Mouse (Mus musculus): ENCODE data around the gene Marco. TPM values are rescaled to one million over a fixed set of nuclear protein-coding genes. Genes with fewer than 3 reads are reported as not detected.
A peak's percentile ranks its signal among the peaks of the same experiment; 100 is the strongest.

Marco gene
- total and polyA plus RNA-seq, 3 experiments, result not detected

DNA sequence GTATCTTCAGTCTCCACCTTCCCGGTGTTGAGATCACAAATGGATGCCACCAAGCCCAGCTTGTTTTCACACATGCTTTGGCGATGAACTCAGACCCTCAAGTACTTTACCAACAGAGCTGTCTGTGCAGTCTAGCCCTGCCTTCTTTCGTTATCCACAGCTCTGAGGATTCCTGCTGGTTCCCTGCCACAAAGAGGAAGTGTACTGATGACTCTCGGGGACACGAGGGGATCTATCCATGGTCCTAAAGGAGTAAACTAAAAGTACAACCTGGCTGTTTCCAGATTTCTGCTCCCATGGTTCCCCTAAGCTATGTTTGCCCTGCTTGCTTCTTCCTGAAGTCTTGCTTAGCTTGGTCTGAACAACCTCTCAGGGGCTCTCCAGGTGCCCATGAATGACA lies 23.9 kb downstream of the Marco start:
- H3K36me3 ChIP-seq (ENCODE audit: control insufficient read depth in 1 of 2, insufficient read depth in 2 of 2, low read length in 2 of 2), result no peaks in the 10 kb centered on the region
- H3K4me3 ChIP-seq (ENCODE audit: control insufficient read depth in 1 of 2, insufficient read depth in 1 of 2, low read depth in 2 of 2, low read length in 2 of 2), result no peak overlapping the region
- no peaks in the 10 kb centered on the region for H3K27me3 ChIP-seq (ENCODE audit: control insufficient read depth in 1 of 2, insufficient read depth in 2 of 2, low read length in 2 of 2)
- H3K9me3 ChIP-seq (replicated peaks; ENCODE audit: insufficient read depth, low read length), result no peaks in the 10 kb centered on the region
- peak; percentile 4 for DNase-seq (ENCODE audit: low read depth, low spot score)
- no peaks in the 10 kb centered on the region for H3K4me1 ChIP-seq (ENCODE audit: control insufficient read depth in 1 of 2, insufficient read depth in 2 of 2, low read length in 2 of 2)
- no peak for TF ChIP-seq MYC (IDR thresholded peaks at IDR 0.05; ENCODE audit: low read depth, low read length)
- TF ChIP-seq UBTF (IDR thresholded peaks at IDR 0.05; ENCODE audit: borderline replicate concordance, insufficient read depth, low read depth, low read length), result no peak
- TF ChIP-seq ZMIZ1 (IDR thresholded peaks at IDR 0.05; ENCODE audit: low read depth, low read length), result no peak
- TF ChIP-seq NELFE (IDR thresholded peaks at IDR 0.05; ENCODE audit: low read depth, low read length), result no peak
- TF ChIP-seq ELF1 (IDR thresholded peaks at IDR 0.05; ENCODE audit: low read depth, low read length), result no peak
- no peak for TF ChIP-seq JUND (IDR thresholded peaks at IDR 0.05; ENCODE audit: low read depth, low read length)
- TF ChIP-seq MEF2A (IDR thresholded peaks at IDR 0.05; ENCODE audit: extremely low read depth, insufficient replicate concordance, low read depth, low read length, poor library complexity, severe bottlenecking), result no peak
- no peaks in the 10 kb centered on the region for H3K79me2 ChIP-seq (ENCODE audit: control insufficient read depth, insufficient read depth, low read length, poor library complexity)
- no peak overlapping the region for H3K9ac ChIP-seq (ENCODE audit: control insufficient read depth, low read depth, low read length, poor library complexity, severe bottlenecking)
- no peak overlapping the region for H3K27ac ChIP-seq (ENCODE audit: control insufficient read depth, low read depth, low read length)

DNA sequence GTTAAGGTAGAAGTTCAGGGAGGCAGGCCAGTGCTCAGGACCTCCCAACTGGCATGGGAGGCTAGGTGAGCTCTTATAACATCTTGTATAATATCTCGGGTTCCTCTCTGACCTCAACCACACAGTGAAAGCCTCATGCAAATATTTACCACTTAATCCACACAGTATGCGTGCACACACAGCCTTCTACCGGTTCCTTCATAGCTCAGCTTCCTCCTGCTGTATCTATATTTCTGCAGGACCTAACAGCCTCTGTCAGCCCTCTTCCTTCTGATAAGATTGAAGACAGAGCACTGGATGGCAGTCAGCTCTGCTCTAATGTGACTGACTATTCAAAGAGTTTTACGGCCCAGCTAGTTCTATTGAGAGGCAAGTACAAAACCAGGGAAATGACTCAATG lies 30.0 kb downstream of the Marco start:
- H3K27ac ChIP-seq (ENCODE audit: control insufficient read depth, low read depth, low read length), result no peak overlapping the region
- H3K4me3 ChIP-seq (ENCODE audit: control insufficient read depth in 1 of 2, insufficient read depth in 1 of 2, low read depth in 2 of 2, low read length in 2 of 2), result no peak overlapping the region
- H3K9me3 ChIP-seq (replicated peaks; ENCODE audit: insufficient read depth, low read length), result no peaks in the 10 kb centered on the region
- H3K36me3 ChIP-seq (ENCODE audit: control insufficient read depth in 1 of 2, insufficient read depth in 2 of 2, low read length in 2 of 2), result no peaks in the 10 kb centered on the region
- no peak overlapping the region for H3K9ac ChIP-seq (ENCODE audit: control insufficient read depth, low read depth, low read length, poor library complexity, severe bottlenecking)
- no peaks in the 10 kb centered on the region for H3K4me1 ChIP-seq (ENCODE audit: control insufficient read depth in 1 of 2, insufficient read depth in 2 of 2, low read length in 2 of 2)
- no peaks in the 10 kb centered on the region for H3K27me3 ChIP-seq (ENCODE audit: control insufficient read depth in 1 of 2, insufficient read depth in 2 of 2, low read length in 2 of 2)
- DNase-seq (ENCODE audit: low read depth, low spot score), result no peak
- TF ChIP-seq ZC3H11A (IDR thresholded peaks at IDR 0.05; ENCODE audit: low read depth, low read length) (no peak), POLR2AphosphoS2 (IDR thresholded peaks at IDR 0.05; ENCODE audit: low read length) (no peak), GABPA (IDR thresholded peaks at IDR 0.05; ENCODE audit: low read depth, low read length) (no peak), SIN3A (IDR thresholded peaks at IDR 0.05; ENCODE audit: low read length) (no peak), CTCF (IDR thresholded peaks at IDR 0.05 in 2 of 3, conservative IDR thresholded peaks at IDR 0.05 in 1 of 3; ENCODE audit: control insufficient read depth in 1 of 3, insufficient read depth in 1 of 3, low read depth in 2 of 3, low read length in 3 of 3, poor library complexity in 1 of 3, severe bottlenecking in 1 of 3) (no peak), ZKSCAN1 (IDR thresholded peaks at IDR 0.05; ENCODE audit: low read depth, low read length) (no peak), MYB (IDR thresholded peaks at IDR 0.05; ENCODE audit: low read depth, low read length) (no peak), USF2 (IDR thresholded peaks at IDR 0.05; ENCODE audit: borderline replicate concordance in 1 of 2, insufficient read depth in 1 of 2, low read depth in 1 of 2, low read length in 2 of 2) (no peak), MXI1 (IDR thresholded peaks at IDR 0.05; ENCODE audit: low read depth, low read length) (no peak), MAZ (IDR thresholded peaks at IDR 0.05; ENCODE audit: low read depth, low read length) (no peak)
- no peaks in the 10 kb centered on the region for H3K79me2 ChIP-seq (ENCODE audit: control insufficient read depth, insufficient read depth, low read length, poor library complexity)
